Mouse (Mus musculus) heart, embryonic 10.5 days (tissue): ENCODE results near the gene Tex50. TPM values are rescaled to one million over a fixed set of nuclear protein-coding genes. Genes with fewer than 3 reads are reported as not detected.
"Not testable (repeated sequence)": the region's sequence is repeated elsewhere in the genome, so short reads cannot be mapped to it uniquely, and the experiment has no call there.

Experiments used
- DNase-seq: peaks from one replicate; pipeline ENCODE4 v3.0.0-alpha.2; 2017; ENCODE audit warnings: low spot score
- H3K27ac ChIP-seq: fragments of 300-500 bp; sonication (generic); 2 replicates; pipeline ENCODE4 v1.5.1; 2016; ENCODE audit warnings: mild to moderate bottlenecking
- H3K27me3 ChIP-seq: fragments of 300-500 bp; sonication (generic); 2 replicates; pipeline ENCODE4 v1.6.1; 2016; ENCODE audit warnings: mild to moderate bottlenecking; ENCODE audit not compliant: poor library complexity, insufficient read depth, severe bottlenecking
- H3K36me3 ChIP-seq: fragments of 300-500 bp; sonication (generic); 2 replicates; pipeline ENCODE4 v1.6.1; 2016; ENCODE audit warnings: mild to moderate bottlenecking, moderate library complexity
- H3K4me1 ChIP-seq: fragments of 300-500 bp; sonication (generic); 2 replicates; pipeline ENCODE4 v1.6.1; 2016; ENCODE audit warnings: mild to moderate bottlenecking
- H3K4me3 ChIP-seq: fragments of 300-500 bp; sonication (generic); 2 replicates; pipeline ENCODE4 v1.5.1; 2016; ENCODE audit warnings: mild to moderate bottlenecking, moderate library complexity
- H3K9me3 ChIP-seq: fragments of 300-500 bp; sonication (generic); 2 replicates; pipeline ENCODE4 v1.6.1; 2016; ENCODE audit warnings: mild to moderate bottlenecking, moderate library complexity
- WGBS: fragments of 180-500 bp; shearing (Covaris S2); methylation state at CpG from one replicate; pipeline ENCODE4 v1.1.7; 2016; 5-methylcytosine and 5-hydroxymethylcytosine counted together
- polyA plus RNA-seq: library from polyadenylated mRNA; unstranded; fragments of >200 nt; fragmentation: Nextera tagmentation; extraction: Ambion mirVana; gene quantifications from 2 replicates; pipeline ENCODE4 v1.2.1, GENCODE M21; 2016

Gene Tex50
- 0.15 TPM in 1 of 2 replicates, not detected in the other for polyA plus RNA-seq

GRCm38 (mm10) chr1:161159214-161159613 lies at the start of gene Tex50:
Gene Tex50, minus strand, starts transcription at chr1:161159314.
- peaks cover 2% of the 10 kb centered on the region; the same call in 1 of the 2 replicates for H3K4me1 ChIP-seq
- no peak for DNase-seq
- no peaks in the 10 kb centered on the region for H3K36me3 ChIP-seq
- no peak within 1 kb of the TSS for H3K4me3 ChIP-seq
- H3K27me3 ChIP-seq, result no peaks in the 10 kb centered on the region
- 79% methylated on average over 3 of the region's 3 CpGs for WGBS
- H3K9me3 ChIP-seq, result no peaks in the 10 kb centered on the region
- no peak within 1 kb of the TSS for H3K27ac ChIP-seq

DNA sequence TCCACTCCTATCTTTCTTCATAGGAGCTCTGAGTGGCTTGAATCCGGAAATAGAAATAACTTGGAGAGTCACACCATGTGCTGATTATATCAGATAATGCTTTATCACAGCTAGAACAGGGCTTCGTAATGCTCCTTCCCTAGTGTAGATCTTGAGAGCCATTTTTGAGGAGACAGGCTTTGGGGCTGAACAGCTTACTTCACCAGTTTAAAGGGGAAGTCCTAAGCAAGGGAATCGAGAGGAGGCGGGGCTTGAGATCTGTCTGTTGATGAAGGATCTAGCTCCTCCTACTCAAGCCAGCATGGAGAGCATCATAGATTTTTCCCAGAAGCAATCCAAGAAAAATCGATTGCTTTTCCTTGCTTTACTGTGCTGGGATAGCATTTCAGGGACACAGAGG lies 40.7 kb upstream of the Tex50 start:
- H3K9me3 ChIP-seq, result no peaks in the 10 kb centered on the region
- WGBS, result 65% methylated on average over 5 of the region's 5 CpGs
- H3K27me3 ChIP-seq, result no peaks in the 10 kb centered on the region
- H3K4me3 ChIP-seq, result no peak overlapping the region
- no peak overlapping the region for H3K27ac ChIP-seq
- no peak for DNase-seq
- 0 out of 2 replicates have a peak, but pooled peaks cover 2% of the 10 kb centered on the region for H3K4me1 ChIP-seq
- H3K36me3 ChIP-seq, result no peaks in the 10 kb centered on the region

DNA sequence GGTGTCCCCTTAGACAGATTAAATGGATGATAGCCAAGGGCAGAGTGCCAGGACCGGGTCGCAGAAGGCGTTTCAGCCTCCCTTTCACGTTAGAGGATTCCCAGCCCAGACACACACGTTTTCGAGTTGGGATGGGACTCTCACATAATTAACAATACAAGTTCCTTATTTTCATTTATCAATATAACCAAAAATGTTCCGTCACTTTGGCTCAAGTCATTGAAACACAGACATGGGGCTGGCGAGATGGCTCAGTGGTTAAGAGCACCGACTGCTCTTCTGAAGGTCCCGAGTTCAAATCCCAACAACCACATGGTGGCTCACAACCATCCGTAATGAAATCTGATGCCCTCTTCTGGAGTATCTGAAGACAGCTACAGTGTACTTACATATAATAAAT lies 37.2 kb upstream of the Tex50 start:
- H3K36me3 ChIP-seq, DNase-seq, H3K4me1 ChIP-seq, H3K9me3 ChIP-seq, H3K27me3 ChIP-seq: not testable (repeated sequence)
- Histone ChIP-seq H3K4me3 (peak overlapping the region; percentile 61), H3K27ac (0 out of 2 replicates have a peak overlapping the region, but pooled peaks have one; percentile 60)
- WGBS, result 56% methylated on average over 11 of the region's 11 CpGs

GRCm38 (mm10) chr1:161195541-161196351 lies 36.6 kb upstream of the Tex50 start:
- Histone ChIP-seq H3K4me1 (0 out of 2 replicates have a peak, but pooled peaks cover 2% of the 10 kb centered on the region), H3K27me3 (no peaks in the 10 kb centered on the region), H3K4me3 (peak overlapping the region; percentile 61), H3K27ac (peak overlapping the region; percentile 60), H3K9me3 (no peaks in the 10 kb centered on the region), H3K36me3 (no peaks in the 10 kb centered on the region)
- WGBS, result under 1% methylated on average over 16 of the region's 16 CpGs
- DNase-seq, result peak; percentile 91

DNA sequence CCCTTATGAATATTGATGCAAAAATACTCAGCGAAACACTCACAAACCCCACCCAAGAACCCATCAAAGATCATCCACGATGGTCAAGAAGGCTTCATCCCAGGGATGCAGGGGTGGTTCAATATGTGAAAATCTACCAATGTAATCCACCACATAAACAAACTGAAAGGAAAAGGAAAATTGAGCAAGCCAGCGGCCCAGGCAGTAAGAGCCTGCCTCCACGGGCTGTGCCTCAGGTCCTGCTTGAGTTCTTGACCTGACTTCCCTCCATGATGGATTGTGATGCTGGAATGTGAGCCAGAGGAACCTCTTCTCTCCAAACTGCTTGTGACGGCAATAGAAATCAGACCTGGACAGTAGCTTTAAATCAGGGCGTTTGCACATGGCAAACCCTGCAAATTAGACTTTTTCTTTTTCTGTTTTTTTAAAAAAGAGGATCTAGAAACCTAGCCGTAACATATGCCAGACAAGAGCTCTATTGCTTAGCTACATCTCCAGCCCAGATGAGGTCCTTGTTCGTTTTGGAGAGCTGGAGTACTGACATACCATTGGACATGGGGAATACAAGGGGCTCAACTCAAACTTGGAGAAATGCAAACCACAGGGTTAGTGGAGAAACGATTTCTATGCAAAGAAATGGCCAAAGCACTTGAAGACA lies 31.3 kb upstream of the Tex50 start:
- H3K4me1 ChIP-seq, result no peaks in the 10 kb centered on the region
- H3K9me3 ChIP-seq, result no peaks in the 10 kb centered on the region; the same call in 1 of the 2 replicates
- H3K27me3 ChIP-seq, result no peaks in the 10 kb centered on the region
- DNase-seq, result no peak
- 72% methylated on average over 9 of the region's 9 CpGs for WGBS
- H3K27ac ChIP-seq, result no peak overlapping the region
- no peak overlapping the region for H3K4me3 ChIP-seq
- H3K36me3 ChIP-seq, result no peaks in the 10 kb centered on the region

DNA sequence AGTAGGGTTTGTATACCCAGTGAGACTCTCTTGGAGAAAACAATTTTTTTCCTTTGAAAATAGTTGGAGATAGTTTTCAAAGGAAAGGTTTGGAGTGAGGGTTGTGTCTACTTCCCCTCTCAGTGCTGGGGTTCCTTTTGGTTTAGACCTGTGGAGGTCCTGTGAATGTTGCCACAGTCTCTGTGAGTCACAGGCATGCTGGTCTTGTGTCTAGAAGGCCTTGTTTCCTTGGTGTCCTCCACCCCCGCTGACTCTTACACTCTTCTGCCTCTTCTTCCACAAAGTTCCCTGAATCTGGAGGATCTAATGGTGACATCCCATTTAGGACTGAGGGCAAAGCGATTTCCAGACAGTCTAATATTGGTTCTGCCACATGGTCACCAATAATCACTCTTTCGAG lies 26.3 kb upstream of the Tex50 start:
- DNase-seq, result no peak
- no peaks in the 10 kb centered on the region for H3K36me3 ChIP-seq
- no peak overlapping the region for H3K4me3 ChIP-seq
- 83% methylated on average over 3 of the region's 3 CpGs for WGBS
- no peaks in the 10 kb centered on the region for H3K27me3 ChIP-seq
- no peaks in the 10 kb centered on the region for H3K4me1 ChIP-seq
- H3K9me3 ChIP-seq, result no peaks in the 10 kb centered on the region; the same call in 1 of the 2 replicates
- H3K27ac ChIP-seq, result no peak overlapping the region

GRCm38 (mm10) chr1:161183677-161184076 lies 24.6 kb upstream of the Tex50 start:
- Histone ChIP-seq H3K4me1 (no peaks in the 10 kb centered on the region), H3K4me3 (no peak overlapping the region), H3K9me3 (no peaks in the 10 kb centered on the region; the same call in 1 of the 2 replicates), H3K27me3 (no peaks in the 10 kb centered on the region), H3K36me3 (no peaks in the 10 kb centered on the region), H3K27ac (no peak overlapping the region)
- DNase-seq, result no peak
- 56% methylated on average over 9 of the region's 9 CpGs for WGBS

GRCm38 (mm10) chr1:161182386-161182785 lies 23.3 kb upstream of the Tex50 start:
- Histone ChIP-seq H3K36me3 (no peaks in the 10 kb centered on the region), H3K4me1 (no peaks in the 10 kb centered on the region), H3K27me3 (no peaks in the 10 kb centered on the region), H3K9me3 (no peaks in the 10 kb centered on the region), H3K27ac (no peak overlapping the region), H3K4me3 (no peak overlapping the region)
- DNase-seq, result no peak
- 84% methylated on average over 9 of the region's 9 CpGs for WGBS

DNA sequence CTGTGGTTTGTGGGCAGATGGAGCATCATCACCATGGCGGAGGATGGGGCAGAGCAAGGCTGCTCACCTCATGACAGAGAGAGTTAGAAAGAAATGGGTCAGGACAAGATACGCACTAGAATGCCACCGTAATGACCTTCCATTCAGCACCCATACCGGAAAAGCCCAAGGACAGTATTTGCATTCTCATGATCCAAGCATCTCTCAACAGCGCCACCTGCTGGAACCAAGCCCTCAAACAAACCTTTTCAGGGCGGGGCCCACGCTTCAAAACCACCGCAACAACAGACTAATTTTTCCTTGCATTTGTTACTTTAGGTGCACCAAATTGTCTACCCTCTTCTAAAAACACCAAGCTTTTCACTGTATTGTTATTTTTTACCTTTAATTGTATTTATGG lies 21.6 kb upstream of the Tex50 start:
- DNase-seq, result no peak
- Histone ChIP-seq H3K27me3 (no peaks in the 10 kb centered on the region), H3K4me1 (no peaks in the 10 kb centered on the region), H3K27ac (no peak overlapping the region), H3K9me3 (no peaks in the 10 kb centered on the region), H3K36me3 (no peaks in the 10 kb centered on the region), H3K4me3 (no peak overlapping the region)
- 46% methylated on average over 8 of the region's 8 CpGs for WGBS

- Histone ChIP-seq H3K27ac (peak overlapping the region; percentile 69; the same call in 1 of the 2 replicates), H3K27me3 (peaks cover 35% of the 10 kb centered on the region), H3K9me3 (no peaks in the 10 kb centered on the region), H3K36me3 (no peaks in the 10 kb centered on the region), H3K4me3 (peak overlapping the region; percentile 62), H3K4me1 (no peaks in the 10 kb centered on the region)
- WGBS, result 1% methylated on average over 40 of the region's 40 CpGs
- peak; percentile 90 for DNase-seq
Observed at GRCm38 (mm10) chr1:161170651-161171050, 11.5 kb upstream of the Tex50 start.

DNA sequence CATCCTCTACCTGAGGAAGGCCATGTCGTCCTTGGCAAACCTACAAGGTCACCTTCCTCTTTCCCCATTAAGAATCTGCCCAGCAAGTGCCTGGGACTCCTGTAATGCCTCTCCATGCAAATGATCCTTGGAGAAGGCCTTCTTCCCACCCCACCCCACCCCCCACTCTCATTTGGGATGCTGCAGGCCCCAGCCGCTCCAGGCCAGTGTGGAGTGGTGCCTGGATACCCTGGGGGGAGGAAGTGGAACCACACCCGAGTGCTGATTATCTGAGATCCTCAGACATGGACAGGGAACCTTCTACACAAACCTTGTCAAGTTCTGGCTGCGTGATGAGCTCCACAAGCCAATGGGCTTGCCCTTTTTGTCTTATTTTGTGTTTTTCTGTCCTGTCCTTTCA lies 1.2 kb upstream of the Tex50 start:
- Histone ChIP-seq H3K36me3 (no peaks in the 10 kb centered on the region), H3K27me3 (no peaks in the 10 kb centered on the region), H3K27ac (no peak overlapping the region), H3K4me1 (peaks cover 2% of the 10 kb centered on the region; the same call in 1 of the 2 replicates), H3K4me3 (no peak overlapping the region), H3K9me3 (no peaks in the 10 kb centered on the region)
- no peak for DNase-seq
- 45% methylated on average over 4 of the region's 4 CpGs for WGBS

DNA sequence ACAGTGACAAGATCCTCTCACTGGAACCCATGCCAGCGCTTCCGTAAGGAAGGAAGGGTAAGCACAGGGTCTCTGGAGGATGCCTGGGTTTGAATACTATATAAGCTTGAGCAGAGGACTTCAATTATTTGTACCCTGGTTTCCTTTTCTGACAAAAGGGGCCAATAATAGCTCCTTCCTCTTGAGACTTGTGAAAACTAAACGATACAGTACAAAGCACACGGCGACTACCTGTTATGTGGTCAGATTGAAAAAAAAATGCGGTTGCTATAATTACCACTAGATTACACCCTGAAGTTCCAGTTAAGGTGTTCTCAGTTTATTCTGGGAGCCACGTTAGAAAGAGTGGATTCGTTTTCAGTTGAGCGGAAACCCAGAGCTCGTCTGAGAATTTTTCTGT lies 2.6 kb downstream of the Tex50 start:
- Histone ChIP-seq H3K4me3 (no peak overlapping the region), H3K9me3 (no peaks in the 10 kb centered on the region), H3K4me1 (peaks cover 2% of the 10 kb centered on the region; the same call in 1 of the 2 replicates), H3K36me3 (no peaks in the 10 kb centered on the region), H3K27ac (no peak overlapping the region), H3K27me3 (no peaks in the 10 kb centered on the region)
- 88% methylated on average over 10 of the region's 10 CpGs for WGBS
- DNase-seq, result no peak

DNA sequence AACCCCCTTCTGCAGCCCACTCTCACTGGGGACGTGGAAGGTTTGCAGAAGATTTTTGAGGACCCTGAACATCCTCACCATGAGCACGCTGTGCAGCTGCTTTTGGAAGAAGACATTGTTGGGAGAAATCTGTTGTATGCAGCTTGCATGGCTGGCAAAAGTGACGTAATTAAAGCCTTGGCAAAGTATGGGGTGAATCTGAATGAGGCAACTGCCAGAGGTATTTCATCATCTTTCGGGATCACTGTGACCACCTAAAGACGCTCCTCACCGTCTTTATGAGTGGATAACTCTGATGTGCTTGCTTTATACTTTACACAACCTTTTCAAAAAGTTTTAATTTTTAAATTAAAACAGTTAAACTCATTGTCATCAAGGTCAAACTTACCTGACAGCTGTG lies 8.0 kb downstream of the Tex50 start:
- Histone ChIP-seq H3K27ac (no peak overlapping the region), H3K4me3 (no peak overlapping the region), H3K27me3 (no peaks in the 10 kb centered on the region), H3K4me1 (no peaks in the 10 kb centered on the region), H3K36me3 (no peaks in the 10 kb centered on the region), H3K9me3 (no peaks in the 10 kb centered on the region)
- DNase-seq, result no peak
- 72% methylated on average over 6 of the region's 6 CpGs for WGBS
